Mouse (Mus musculus): ENCODE data around the gene Gfra1. TPM values are rescaled to one million over a fixed set of nuclear protein-coding genes. Genes with fewer than 3 reads are reported as not detected.

Gene Gfra1
- polyA plus RNA-seq, 1 experiment from 2014 or later: 9.5 TPM

- no peak overlapping the region for H3K4me3 ChIP-seq
- 77% methylated on average over 4 of the region's 4 CpGs for WGBS
- H3K4me2 ChIP-seq: no peak overlapping the region
- H3K4me1 ChIP-seq: peaks cover 7% of the 10 kb centered on the region; the same call in 1 of the 2 replicates
- H3K9ac ChIP-seq: no peak overlapping the region
- H3K9me3 ChIP-seq: no peaks in the 10 kb centered on the region
- ATAC-seq (ENCODE audit: borderline replicate concordance, extremely low read depth, low FRiP score, low TSS enrichment): no peak
- no peaks in the 10 kb centered on the region for H3K36me3 ChIP-seq
- no peak overlapping the region for H3K27ac ChIP-seq
- no peaks in the 10 kb centered on the region for H3K27me3 ChIP-seq
Measured at GRCm38 (mm10) chr19:58268476-58268875, 187.2 kb downstream of the Gfra1 start.

- no peak for ATAC-seq (ENCODE audit: borderline replicate concordance, extremely low read depth, low FRiP score, low TSS enrichment)
- Histone ChIP-seq H3K27me3 (no peaks in the 10 kb centered on the region), H3K27ac (no peak overlapping the region), H3K4me2 (0 out of 2 replicates have a peak overlapping the region, but pooled peaks have one; percentile 2), H3K4me1 (peaks cover 7% of the 10 kb centered on the region; the same call in 1 of the 2 replicates), H3K9me3 (no peaks in the 10 kb centered on the region), H3K4me3 (no peak overlapping the region), H3K36me3 (no peaks in the 10 kb centered on the region), H3K9ac (no peak overlapping the region)
- 35% methylated on average over 7 of the region's 7 CpGs for WGBS
Measured at GRCm38 (mm10) chr19:58266600-58266999, 189.1 kb downstream of the Gfra1 start.

GRCm38 (mm10) chr19:58260934-58261333 is 194.8 kb downstream of the Gfra1 start:
- H3K9me3 ChIP-seq: no peaks in the 10 kb centered on the region
- no peak for ATAC-seq (ENCODE audit: borderline replicate concordance, extremely low read depth, low FRiP score, low TSS enrichment)
- H3K4me2 ChIP-seq: no peak overlapping the region
- H3K27ac ChIP-seq: no peak overlapping the region
- no peak overlapping the region for H3K9ac ChIP-seq
- no peaks in the 10 kb centered on the region for H3K27me3 ChIP-seq
- 63% methylated on average over 8 of the region's 8 CpGs for WGBS
- H3K4me3 ChIP-seq: no peak overlapping the region
- no peaks in the 10 kb centered on the region for H3K36me3 ChIP-seq
- 0 out of 2 replicates have a peak, but pooled peaks cover 3% of the 10 kb centered on the region for H3K4me1 ChIP-seq

GRCm38 (mm10) chr19:58259250-58259649 is 196.5 kb downstream of the Gfra1 start:
- Histone ChIP-seq H3K27ac (no peak overlapping the region), H3K9me3 (no peaks in the 10 kb centered on the region), H3K4me1 (0 out of 2 replicates have a peak, but pooled peaks cover 3% of the 10 kb centered on the region), H3K4me3 (no peak overlapping the region), H3K4me2 (no peak overlapping the region), H3K36me3 (no peaks in the 10 kb centered on the region), H3K9ac (no peak overlapping the region), H3K27me3 (no peaks in the 10 kb centered on the region)
- peak; percentile 73; the same call in 1 of the 2 replicates for ATAC-seq (ENCODE audit: borderline replicate concordance, extremely low read depth, low FRiP score, low TSS enrichment)
- WGBS: 45% methylated on average over 2 of the region's 2 CpGs

- no peak for ATAC-seq (ENCODE audit: borderline replicate concordance, extremely low read depth, low FRiP score, low TSS enrichment)
- 82% methylated on average over 3 of the region's 3 CpGs for WGBS
- no peaks in the 10 kb centered on the region for H3K36me3 ChIP-seq
- H3K4me2 ChIP-seq: no peak overlapping the region
- no peak overlapping the region for H3K9ac ChIP-seq
- H3K9me3 ChIP-seq: no peaks in the 10 kb centered on the region
- H3K27me3 ChIP-seq: no peaks in the 10 kb centered on the region
- no peak overlapping the region for H3K27ac ChIP-seq
- 0 out of 2 replicates have a peak, but pooled peaks cover 3% of the 10 kb centered on the region for H3K4me1 ChIP-seq
- no peak overlapping the region for H3K4me3 ChIP-seq
Measured at GRCm38 (mm10) chr19:58256485-58256884, 199.2 kb downstream of the Gfra1 start.

GRCm38 (mm10) chr19:58255394-58255793 is 200.3 kb downstream of the Gfra1 start:
- ATAC-seq (ENCODE audit: borderline replicate concordance, extremely low read depth, low FRiP score, low TSS enrichment): no peak
- Histone ChIP-seq H3K27me3 (no peaks in the 10 kb centered on the region), H3K4me2 (no peak overlapping the region), H3K9ac (no peak overlapping the region), H3K27ac (no peak overlapping the region), H3K4me3 (no peak overlapping the region), H3K4me1 (0 out of 2 replicates have a peak, but pooled peaks cover 3% of the 10 kb centered on the region), H3K9me3 (no peaks in the 10 kb centered on the region), H3K36me3 (no peaks in the 10 kb centered on the region)
- 66% methylated on average over 7 of the region's 7 CpGs for WGBS

GRCm38 (mm10) chr19:58254172-58254571 is 201.5 kb downstream of the Gfra1 start:
- ATAC-seq (ENCODE audit: borderline replicate concordance, extremely low read depth, low FRiP score, low TSS enrichment): no peak
- H3K9me3 ChIP-seq: no peaks in the 10 kb centered on the region
- H3K9ac ChIP-seq: no peak overlapping the region
- H3K27me3 ChIP-seq: no peaks in the 10 kb centered on the region
- H3K27ac ChIP-seq: no peak overlapping the region
- no peak overlapping the region for H3K4me3 ChIP-seq
- no peaks in the 10 kb centered on the region for H3K36me3 ChIP-seq
- no peaks in the 10 kb centered on the region for H3K4me1 ChIP-seq
- 43% methylated on average over 3 of the region's 3 CpGs for WGBS
- no peak overlapping the region for H3K4me2 ChIP-seq

GRCm38 (mm10) chr19:58251698-58252097 is 204.0 kb downstream of the Gfra1 start:
- no peak overlapping the region for H3K27ac ChIP-seq
- no peak overlapping the region for H3K4me3 ChIP-seq
- no peak overlapping the region for H3K4me2 ChIP-seq
- H3K36me3 ChIP-seq: no peaks in the 10 kb centered on the region
- WGBS: 70% methylated on average over 4 of the region's 4 CpGs
- no peaks in the 10 kb centered on the region for H3K27me3 ChIP-seq
- no peak for ATAC-seq (ENCODE audit: borderline replicate concordance, extremely low read depth, low FRiP score, low TSS enrichment)
- no peak overlapping the region for H3K9ac ChIP-seq
- H3K4me1 ChIP-seq: no peaks in the 10 kb centered on the region
- H3K9me3 ChIP-seq: no peaks in the 10 kb centered on the region

GRCm38 (mm10) chr19:58251095-58251494 is 204.6 kb downstream of the Gfra1 start:
- ATAC-seq (ENCODE audit: borderline replicate concordance, extremely low read depth, low FRiP score, low TSS enrichment): no peak
- no peak overlapping the region for H3K9ac ChIP-seq
- WGBS: 49% methylated on average over 6 of the region's 6 CpGs

GRCm38 (mm10) chr19:58250237-58250636 is 205.5 kb downstream of the Gfra1 start:
- 81% methylated on average over 8 of the region's 8 CpGs for WGBS
- Histone ChIP-seq H3K36me3 (no peaks in the 10 kb centered on the region), H3K27ac (no peak overlapping the region), H3K4me2 (no peak overlapping the region), H3K9me3 (no peaks in the 10 kb centered on the region), H3K27me3 (no peaks in the 10 kb centered on the region), H3K4me1 (no peaks in the 10 kb centered on the region), H3K9ac (no peak overlapping the region), H3K4me3 (no peak overlapping the region)
- ATAC-seq (ENCODE audit: borderline replicate concordance, extremely low read depth, low FRiP score, low TSS enrichment): no peak

More at GRCm38 (mm10) chr19:58251095-58251494, 204.6 kb downstream of the Gfra1 start:
- Histone ChIP-seq H3K4me2 (no peak overlapping the region), H3K27me3 (no peaks in the 10 kb centered on the region), H3K9me3 (no peaks in the 10 kb centered on the region), H3K27ac (no peak overlapping the region), H3K36me3 (no peaks in the 10 kb centered on the region), H3K4me3 (no peak overlapping the region), H3K4me1 (no peaks in the 10 kb centered on the region)

GRCm38 (mm10) chr19:58244148-58244547 is 211.6 kb downstream of the Gfra1 start:
- no peaks in the 10 kb centered on the region for H3K36me3 ChIP-seq
- no peak overlapping the region for H3K4me2 ChIP-seq
- H3K9me3 ChIP-seq: no peaks in the 10 kb centered on the region
- H3K9ac ChIP-seq: no peak overlapping the region
- no peak overlapping the region for H3K4me3 ChIP-seq
- H3K27me3 ChIP-seq: no peaks in the 10 kb centered on the region
- WGBS: 64% methylated on average over 4 of the region's 4 CpGs
- no peak overlapping the region for H3K27ac ChIP-seq
- ATAC-seq (ENCODE audit: borderline replicate concordance, extremely low read depth, low FRiP score, low TSS enrichment): no peak
- H3K4me1 ChIP-seq: no peaks in the 10 kb centered on the region

- Histone ChIP-seq H3K4me3 (no peak overlapping the region), H3K36me3 (no peaks in the 10 kb centered on the region), H3K27me3 (no peaks in the 10 kb centered on the region), H3K4me1 (no peaks in the 10 kb centered on the region), H3K9ac (no peak overlapping the region), H3K27ac (no peak overlapping the region), H3K9me3 (no peaks in the 10 kb centered on the region), H3K4me2 (no peak overlapping the region)
- no peak for ATAC-seq (ENCODE audit: borderline replicate concordance, extremely low read depth, low FRiP score, low TSS enrichment)
- 57% methylated on average over 1 of the region's 1 CpGs for WGBS
Measured at GRCm38 (mm10) chr19:58243604-58244003, 212.1 kb downstream of the Gfra1 start.

- no peak overlapping the region for H3K27ac ChIP-seq
- H3K4me1 ChIP-seq: no peaks in the 10 kb centered on the region
- H3K36me3 ChIP-seq: no peaks in the 10 kb centered on the region
- H3K4me2 ChIP-seq: no peak overlapping the region
- H3K4me3 ChIP-seq: no peak overlapping the region
- WGBS: 80% methylated on average over 8 of the region's 8 CpGs
- no peak for ATAC-seq (ENCODE audit: borderline replicate concordance, extremely low read depth, low FRiP score, low TSS enrichment)
- no peak overlapping the region for H3K9ac ChIP-seq
- no peaks in the 10 kb centered on the region for H3K9me3 ChIP-seq
- H3K27me3 ChIP-seq: no peaks in the 10 kb centered on the region
Measured at GRCm38 (mm10) chr19:58238325-58238724, 217.4 kb downstream of the Gfra1 start.

Data from lung, embryonic 15.5 days (tissue).